Mouse (Mus musculus) ovary, postnatal 36 days (tissue): ENCODE measurements around the gene Lyg1.

Source experiments
- DNase-seq: peaks from one replicate; pipeline ENCODE4 v3.0.0; 2022; ENCODE audit warnings: low spot score, mixed read lengths

Gene Lyg1

DNA sequence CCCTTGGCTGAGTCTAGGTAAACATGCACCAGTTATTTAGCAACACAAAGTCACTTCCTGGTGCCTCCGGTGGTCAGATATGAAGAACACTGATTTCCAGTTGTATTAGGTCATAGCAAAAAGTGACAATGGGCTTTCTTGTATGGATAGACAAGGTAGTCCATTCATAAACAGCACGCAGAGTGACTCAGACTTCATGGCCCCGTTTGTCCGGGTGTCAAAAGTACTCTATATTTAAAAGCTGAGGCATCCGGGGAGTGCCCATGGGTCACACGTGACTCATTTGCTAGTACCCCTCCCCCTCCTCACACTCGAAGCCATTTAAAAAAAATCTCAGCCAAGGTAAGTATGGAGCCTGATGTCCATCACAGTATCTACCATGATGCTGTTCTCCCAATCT lies 2.8 kb downstream of the Lyg1 start:
- DNase-seq: no peak

DNA sequence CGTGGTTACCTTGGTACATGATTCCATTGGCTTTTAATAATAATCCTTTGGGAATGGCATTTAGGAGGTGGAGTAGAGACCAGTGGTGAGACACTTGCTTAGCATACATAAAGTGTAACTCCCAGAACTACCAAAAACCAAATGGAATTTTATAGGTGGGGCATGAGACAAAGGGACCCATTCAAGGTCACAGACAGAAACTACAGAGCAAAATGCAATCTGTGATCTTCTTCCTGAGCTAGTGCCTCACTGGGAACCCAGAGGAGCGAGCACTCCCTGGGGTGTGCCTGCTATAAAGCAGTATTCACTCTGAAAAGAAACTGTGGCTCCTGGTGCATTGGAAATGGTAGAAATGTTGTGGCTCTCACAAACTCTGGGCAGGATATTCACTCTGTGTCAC lies 8.7 kb downstream of the Lyg1 start:
- DNase-seq: no peak

DNA sequence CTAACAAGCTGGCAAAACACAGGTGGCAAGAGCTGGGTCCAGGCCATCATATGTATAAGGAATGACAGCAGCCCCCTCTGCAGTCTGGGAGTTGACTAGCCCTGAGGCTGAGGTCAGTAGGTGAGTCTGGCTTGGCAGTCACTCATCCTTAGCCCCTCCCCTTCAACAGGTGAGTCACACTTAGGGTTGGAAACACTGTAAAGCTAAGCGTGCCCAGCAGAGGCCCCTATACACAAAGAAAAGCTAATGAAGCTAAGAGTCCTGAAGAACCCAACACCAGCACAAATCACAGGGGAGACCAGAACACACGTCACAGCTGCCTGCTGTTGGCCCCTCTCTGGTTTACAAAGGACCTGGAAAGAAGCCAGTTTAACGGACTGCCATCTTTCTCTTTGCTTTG lies 25.8 kb downstream of the Lyg1 start:
- DNase-seq: peak; percentile 7

DNA sequence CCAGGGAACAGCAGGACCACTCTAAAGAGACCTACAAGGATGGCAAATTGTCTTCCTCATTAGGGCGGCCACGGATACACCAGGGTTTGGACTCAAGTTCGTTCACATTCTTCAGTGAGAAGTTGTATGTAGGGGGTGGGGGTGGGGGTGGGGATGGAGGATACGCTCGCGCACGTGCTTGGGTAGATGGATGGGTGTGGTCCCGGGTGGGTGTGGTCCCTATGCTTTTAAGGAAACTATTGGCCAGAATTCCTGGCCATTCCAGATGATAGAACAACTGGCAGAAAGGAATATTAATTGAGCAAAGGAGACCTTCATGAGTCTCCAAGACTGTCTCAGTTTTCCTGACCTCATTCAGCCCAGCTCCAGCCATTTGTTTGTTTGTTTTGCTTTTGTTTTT lies 31.6 kb downstream of the Lyg1 start:
- DNase-seq: no peak

DNA sequence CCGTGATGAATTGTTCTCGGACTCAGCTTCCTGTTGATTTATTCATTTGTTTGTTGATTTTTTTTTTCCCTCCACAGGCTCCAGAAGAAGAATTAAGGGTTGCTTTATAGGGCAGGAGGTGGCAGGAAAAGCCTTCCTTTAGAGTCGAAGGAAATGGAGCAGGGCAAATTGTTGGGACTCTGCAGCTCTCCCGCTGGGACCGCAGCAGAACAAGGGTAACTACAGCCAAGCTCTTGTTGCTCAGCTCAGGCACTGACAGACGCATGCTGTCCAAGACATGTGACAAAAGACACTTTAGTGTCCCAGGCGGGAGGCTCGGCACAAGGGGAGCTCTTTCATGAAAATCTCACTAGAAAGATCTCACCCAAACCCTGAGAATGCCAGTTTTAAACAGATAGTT lies 35.0 kb downstream of the Lyg1 start:
- no peak for DNase-seq

DNA sequence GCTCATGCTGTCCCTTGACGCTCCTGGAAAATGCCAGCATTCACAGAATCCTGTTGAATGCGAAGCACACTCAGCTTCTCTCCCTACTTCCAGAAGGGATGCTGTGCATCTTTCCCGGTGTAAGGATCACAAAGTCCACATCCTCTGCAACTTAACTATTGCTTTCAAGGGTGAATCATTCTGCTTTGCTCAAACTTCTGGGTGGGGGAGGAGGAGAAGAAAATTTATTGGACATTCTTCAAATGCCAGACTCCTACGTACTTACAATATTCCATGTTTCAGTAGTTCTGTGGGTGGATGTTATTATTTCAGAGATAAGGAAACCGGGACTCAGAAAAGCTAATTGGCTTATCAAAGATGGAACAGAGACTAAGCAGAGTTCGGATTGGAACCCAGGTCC lies 39.5 kb downstream of the Lyg1 start:
- DNase-seq: no peak

DNA sequence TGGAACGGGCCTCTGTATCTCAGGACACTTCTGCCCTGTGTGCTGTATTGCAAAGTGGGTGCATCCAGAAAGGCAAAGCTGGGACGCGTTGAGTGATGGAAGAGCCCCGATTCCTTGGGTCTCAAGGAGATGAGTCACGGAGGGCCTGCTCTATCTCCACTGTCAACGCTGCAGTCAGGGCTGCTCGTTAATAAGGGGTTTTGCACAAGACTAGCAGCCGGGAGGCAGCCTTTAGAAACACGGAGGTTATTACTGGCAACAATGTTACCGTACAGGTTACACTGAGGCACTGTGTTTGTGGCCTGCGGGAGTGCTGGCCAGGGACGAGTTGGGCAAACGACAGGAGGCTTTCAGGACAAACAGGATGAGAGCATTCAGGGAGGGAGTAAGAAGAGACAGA lies 39.9 kb downstream of the Lyg1 start:
- DNase-seq: no peak

DNA sequence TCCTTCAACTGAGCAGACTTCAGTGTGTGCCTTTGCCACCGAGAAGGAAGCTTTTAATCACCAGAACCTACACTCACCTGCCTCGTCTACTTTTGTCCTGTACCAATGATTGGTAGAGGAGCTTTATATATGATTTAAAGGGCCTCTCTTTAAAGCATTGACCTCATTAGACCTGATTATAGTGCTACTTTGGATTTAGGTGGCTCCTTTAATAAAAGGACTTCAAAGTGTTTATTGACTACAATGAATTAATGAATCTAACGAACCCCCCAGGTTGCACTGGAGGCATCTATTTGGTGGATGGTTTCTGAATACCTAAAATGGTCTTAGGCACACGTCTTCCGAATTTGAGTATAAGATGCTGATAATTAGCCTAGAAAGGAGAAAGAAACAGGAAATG lies 41.2 kb downstream of the Lyg1 start, which contains the start of gene Lyg2:
Gene Lyg2 (minus strand): TSS at position 101 of the 400 bp plus-strand sequence.
- no peak for DNase-seq

DNA sequence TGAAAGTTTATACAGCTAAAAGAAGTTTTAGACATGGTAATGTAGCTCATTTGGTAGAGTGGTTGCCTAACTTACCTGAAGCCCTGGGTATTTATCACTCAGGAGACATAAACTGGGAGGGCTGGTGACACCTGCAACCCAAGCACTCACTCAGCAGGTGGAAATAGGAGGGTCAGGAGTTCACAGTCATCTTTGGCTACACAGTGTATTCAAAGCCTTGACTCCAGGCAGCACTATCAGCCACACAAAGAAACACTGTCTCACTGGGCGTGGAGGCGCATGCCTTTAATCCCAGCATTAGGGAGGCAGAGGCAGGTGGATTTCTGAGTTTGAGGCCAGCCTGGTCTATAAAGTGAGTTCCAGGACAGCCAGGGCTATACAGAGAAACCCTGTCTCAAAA lies 44.8 kb downstream of the Lyg1 start:
- DNase-seq: no peak

DNA sequence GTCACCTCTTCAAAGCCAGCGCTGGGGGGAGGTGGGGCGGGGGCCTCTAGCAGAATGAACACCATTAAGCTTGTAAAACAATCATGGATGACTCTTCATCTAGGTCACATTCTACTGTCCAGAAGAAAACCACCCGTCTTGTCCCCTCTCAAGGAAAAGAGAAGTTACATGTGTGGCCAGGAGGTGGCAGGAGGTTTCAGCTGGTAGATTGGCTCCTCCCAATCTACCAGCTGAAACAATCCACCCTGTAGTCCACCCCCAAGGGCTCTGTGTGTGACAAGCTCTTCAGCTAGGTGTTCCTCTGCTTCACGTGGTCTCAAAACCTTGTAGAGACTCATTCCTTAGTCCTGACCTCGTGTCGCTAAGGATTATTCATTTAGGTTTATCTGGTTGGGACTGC lies 54.4 kb downstream of the Lyg1 start:
- no peak for DNase-seq

DNA sequence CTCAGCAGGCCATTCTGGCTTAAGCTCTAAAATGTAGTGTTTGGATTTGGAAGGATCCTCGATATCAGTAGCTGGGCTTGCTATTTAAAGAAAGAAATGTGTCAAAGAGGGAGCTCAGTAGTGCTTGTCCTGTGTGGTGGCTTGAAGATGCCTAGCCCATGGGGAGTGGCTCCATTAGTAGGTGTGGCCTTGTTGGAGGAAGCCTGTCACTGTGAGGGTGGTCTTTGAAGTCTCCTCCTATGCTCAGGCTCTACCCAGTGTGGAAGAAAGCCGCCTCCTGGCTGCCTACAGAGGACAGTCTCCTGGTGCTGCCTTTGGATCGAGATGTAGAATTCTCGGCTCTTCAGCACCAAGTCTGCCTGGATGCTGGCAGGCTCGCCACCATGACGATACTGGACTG lies 57.3 kb downstream of the Lyg1 start:
- DNase-seq: no peak

DNA sequence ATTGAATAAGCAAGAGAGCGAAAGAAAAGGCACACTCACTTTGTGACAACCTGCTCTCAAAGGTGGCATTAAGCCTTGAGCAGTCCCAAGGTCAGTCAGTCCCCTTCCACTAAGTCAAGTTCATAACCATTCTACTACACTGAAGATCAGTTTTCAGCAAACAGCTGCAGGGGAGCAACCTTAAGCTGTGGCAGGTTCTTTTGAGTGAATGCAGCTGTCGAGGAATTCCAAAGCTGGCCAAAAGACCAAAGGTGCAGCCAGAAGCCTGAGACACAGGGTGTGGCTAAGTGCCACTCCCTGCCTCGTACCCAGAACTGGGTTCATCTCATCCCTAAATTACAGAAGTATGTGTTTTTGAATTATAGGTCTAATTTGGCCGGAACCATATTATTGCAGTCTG lies 57.7 kb downstream of the Lyg1 start:
- DNase-seq: no peak
